Mouse (Mus musculus): ENCODE data around the gene Lrrc75a.

Gene Lrrc75a

DNA sequence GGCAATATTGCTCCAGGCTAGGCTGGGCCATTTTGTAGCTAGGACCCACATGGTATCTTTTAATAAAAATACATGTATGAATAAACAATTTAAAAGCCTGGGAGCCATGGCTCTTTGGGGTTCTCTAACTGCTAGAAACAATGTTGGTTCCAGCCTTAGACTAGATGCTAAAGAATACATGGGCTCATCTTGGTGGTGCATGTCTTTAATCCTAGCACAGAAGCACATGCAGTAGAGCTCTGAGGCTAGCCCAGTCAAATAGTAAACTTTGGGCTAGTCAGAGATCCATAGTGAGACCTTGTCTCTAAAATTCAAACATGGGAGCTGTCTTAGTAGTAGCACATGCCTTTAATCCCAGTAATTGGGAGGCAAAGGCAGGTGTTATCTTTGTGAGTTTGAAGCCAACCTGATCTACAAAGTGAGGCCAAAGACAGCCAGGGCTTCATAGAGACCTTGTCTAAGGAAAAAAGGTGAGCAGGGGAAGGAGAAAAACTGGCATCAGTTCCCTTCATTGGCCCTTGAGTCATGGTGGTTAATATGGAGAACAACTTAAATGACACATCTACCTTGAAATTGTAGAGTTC, 93.3 kb downstream of the Lrrc75a start:
- no peak for DNase-seq (ENCODE audit: low spot score in 2 of 2)
